Mouse (Mus musculus) ovary, postnatal 10 days (tissue): ENCODE data around the gene Dnajc3.

Experiments used
- DNase-seq: peaks from one replicate; pipeline ENCODE4 v3.0.0; 2022; ENCODE audit warnings: low spot score

The Dnajc3 gene

GRCm38 (mm10) chr14:118983396-118983795, 45.6 kb downstream of the Dnajc3 start:
- DNase-seq, result no peak

DNA sequence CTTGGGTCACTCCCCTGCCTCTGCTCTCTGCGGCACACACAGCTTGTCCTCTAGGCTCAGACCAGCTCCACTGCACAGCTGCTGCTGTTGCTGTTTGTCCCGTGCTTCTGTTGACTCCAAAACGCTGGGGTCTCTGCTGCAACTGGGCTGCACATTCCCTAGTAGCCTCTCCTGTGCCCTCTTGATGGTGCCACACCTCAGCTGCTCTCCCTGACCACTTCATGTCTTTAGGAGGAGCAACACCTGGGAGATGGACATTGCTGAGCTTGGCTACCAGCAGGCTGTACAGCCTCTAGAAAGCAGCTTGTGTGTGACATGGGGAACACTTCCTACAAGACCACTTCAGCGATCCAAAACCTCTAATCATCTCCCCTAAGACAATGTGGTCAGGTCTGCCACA, 46.4 kb downstream of the Dnajc3 start:
- DNase-seq, result no peak

- peak; percentile 34 for DNase-seq
These were observed 49.1 kb downstream of the Dnajc3 start for GRCm38 (mm10) chr14:118986653-118987522.

DNA sequence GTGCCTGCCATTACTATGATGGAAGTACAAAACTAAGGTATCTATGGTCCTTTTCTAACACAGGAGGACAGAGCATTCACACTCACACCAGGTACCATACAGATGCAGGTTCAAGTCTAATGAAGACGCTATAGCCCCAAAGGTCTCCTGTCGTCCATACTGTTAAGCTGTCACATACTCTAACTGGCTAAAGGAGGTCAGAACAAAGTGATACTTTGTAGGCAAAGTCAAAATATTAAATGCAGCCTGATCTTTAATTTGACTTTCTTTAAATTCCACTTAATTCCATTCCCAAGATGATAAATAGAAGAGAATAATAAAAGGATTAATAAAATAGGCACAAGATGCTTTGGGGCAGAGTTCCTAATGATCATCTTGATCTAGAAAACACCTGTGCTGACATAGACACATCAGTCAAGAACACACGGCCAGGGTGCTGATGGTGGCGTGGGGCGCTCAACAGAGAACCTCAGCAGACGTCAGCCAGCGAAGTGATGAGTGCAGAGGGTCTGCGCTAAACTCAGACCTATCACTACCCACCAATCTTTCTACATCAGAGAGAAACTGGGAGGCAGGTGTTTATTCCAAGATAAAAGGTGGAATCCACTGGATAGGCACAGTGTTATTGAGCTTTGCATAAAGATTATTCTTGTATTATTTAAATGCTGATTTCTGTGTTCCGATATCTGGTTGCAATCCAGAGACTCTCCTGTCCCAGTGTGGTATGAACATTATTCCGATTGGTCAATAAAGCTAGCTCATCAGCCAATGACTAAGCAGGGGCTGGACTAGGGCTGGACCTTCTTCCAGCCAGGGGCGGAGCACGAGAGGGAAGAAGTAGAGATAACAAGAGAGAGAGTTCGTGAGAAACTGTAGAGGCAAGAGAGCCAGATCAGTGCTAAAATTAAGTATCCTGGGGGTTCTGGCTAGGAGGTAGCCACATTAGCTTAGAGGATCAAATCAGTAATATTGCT, 50.0 kb downstream of the Dnajc3 start:
- no peak for DNase-seq

DNA sequence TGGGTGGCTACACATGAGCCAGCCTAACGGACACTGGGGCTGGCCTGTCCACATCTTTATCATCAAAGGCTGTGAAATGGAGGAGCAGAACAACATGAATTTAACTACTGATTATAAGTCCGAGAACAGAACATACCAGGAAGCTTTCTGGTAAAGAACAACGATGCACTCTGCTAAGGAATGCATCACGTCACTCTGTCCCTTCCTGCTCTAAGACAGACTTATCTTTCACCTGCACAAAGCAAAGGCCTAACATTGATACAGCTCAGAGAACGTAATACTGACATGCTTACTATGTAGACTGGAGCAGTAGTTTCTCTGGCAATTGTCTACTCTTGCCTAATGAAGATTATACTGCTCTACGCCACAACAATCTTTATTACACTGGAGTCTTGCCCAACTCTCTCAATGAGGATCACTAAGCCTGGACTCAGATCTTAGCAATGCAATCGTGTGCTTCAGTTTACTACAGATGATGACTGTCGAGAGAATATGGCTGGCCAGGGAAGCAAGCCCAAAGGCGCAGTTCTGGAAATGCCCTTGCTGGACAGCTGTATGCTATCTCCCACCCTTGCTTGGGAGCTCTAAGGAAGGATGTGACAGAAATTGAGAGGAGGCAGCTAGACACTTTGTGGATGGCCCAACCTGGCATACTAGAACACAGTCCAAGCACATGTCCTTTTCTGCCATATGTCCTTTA, 57.6 kb downstream of the Dnajc3 start:
- no peak for DNase-seq

- no peak for DNase-seq
These were observed 65.5 kb downstream of the Dnajc3 start for GRCm38 (mm10) chr14:119003320-119003719.

- DNase-seq, result no peak
These were observed 68.1 kb downstream of the Dnajc3 start for GRCm38 (mm10) chr14:119005834-119006233.

GRCm38 (mm10) chr14:119006441-119007102, 68.8 kb downstream of the Dnajc3 start:
- no peak for DNase-seq

- DNase-seq, result peak; percentile 93
These were observed 69.6 kb downstream of the Dnajc3 start for GRCm38 (mm10) chr14:119007103-119007951.

DNA sequence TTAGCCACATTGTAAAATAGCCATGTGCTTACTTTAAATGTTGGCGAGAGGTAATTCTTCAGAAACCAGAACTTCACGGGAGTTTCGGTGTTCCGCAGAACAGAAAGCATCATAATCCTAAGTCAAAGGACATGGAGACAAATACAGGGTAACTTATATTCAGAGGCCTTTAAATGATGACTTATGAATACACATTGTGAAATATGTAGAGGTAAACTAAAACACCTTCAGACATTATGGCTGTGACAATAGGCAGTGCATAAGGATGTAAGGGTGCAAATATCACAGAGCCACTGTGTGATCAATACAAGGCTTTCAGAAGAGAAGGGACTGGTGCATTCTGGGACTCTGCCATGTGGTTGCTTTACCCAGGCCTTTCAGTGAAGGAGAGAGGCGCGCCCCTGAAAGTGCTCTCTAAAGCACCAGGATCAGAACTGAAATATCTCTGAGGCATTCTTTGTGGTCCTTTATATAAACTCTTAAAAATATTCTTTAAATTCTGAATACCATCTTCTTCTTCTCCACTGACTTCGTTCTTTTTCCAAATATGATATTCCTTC, 70.3 kb downstream of the Dnajc3 start:
- DNase-seq, result no peak

DNA sequence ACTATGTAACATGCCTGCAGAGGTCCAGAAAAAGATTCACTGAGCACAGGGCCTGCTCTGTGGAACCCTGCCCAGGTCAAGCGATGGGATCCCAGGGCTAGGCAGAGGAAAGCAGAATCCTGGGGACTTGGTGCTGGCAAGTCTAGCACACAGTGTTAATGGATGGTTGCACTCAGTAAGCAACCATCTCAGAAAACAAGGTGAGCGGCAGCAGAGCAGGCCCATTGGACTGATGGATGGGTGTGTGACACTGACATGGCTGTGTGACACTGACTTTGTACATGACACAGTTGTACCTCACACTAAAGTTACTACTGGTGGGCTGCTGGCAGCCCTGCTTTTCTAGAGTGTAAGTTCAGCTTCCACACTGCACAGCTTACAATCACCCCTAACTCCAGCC, 71.8 kb downstream of the Dnajc3 start:
- no peak for DNase-seq

DNA sequence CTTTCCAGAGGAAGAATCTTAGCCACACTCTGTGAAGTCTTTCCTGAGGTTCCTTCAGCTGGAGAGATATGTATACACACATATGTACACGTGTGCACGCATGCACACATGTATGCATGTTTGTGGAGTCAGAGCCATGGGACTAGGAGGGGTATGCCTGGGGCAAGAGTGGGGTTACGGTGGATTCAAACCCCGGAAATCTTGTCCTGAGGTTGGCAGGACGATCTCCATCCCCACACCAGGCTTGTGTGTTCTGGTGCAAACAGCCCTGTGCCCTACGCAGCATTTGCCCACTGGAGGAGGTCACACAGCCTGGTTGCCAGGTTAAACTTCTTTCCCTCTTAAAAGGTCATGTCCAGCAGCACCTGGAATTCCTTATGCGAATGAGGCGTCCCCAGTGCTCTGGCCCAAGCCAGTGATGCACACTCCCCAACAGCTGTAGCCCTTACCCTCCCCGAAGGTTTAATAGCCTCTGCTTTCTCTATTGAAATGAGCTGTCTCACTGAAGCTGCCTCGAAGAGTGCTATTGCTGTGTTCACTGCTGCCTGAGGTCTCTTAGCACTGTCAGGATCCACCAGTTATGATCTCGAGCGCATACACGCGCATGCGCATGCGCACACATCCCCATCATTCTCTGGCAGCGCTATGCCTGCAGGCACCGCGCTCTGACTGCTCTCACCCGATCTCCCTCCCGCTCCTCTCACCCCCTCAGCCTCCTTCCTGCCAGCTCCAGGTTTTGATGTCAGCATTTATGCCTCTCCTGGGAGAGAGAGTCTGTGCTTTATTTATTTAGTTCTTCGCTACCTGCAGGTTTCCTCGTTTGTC, 75.0 kb downstream of the Dnajc3 start:
- DNase-seq, result no peak

DNA sequence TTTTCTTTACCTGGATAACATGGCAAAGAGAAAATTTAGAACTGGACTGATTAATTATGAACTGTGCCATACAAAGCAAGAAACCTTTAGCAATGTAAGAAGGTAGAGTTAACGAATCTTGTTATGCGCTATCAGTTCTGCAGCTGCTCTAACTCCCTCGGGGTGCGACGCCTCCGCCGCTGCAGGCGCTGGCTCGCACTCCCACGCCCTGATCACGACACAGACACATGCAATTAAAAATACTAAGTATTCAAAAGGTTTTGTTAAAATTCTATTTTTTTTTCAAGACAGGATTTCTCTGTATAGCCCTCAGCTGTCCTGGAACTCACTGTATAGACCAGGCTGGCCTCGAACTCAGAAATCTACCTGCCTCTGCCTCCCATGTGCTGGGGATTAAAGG, 75.8 kb downstream of the Dnajc3 start:
- no peak for DNase-seq

DNA sequence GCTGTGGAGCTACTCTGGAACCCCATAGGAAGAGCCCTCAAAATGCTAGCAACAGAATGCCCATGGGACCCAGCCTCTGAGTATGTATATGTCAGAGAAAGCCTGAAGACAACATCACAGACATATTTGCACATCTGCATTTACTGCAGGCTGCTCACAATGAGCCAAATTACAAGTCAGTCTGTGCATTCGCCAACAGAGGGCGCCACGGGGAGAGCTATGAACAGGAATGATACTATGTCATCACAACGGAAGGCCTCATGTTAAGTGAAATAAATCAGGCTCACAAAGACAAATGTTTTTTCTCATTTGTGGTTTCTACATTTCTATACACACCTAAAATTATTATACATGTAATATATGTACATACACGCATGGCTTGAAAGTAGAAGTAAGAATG, 88.1 kb downstream of the Dnajc3 start:
- DNase-seq, result no peak

DNA sequence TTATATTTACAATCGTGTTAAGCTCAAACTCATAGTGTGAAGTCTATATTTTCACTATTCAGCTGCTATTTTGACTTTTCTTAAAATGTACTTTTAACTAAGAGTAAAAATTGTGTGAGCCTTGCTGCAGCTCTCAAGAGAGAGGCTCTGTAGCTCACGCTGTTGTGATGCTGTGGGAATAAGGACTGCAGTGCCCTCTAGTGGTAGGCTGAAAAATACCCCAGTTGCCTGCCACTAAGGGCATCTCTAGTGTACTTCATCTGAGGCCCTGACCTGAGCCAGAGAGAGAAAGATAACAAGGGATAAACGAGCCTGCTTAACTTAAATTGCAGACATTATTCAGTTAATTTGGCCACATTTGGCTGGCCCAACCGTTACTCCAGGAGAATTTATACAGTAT, 89.4 kb downstream of the Dnajc3 start:
- no peak for DNase-seq

- no peak for DNase-seq
These were observed 90.0 kb downstream of the Dnajc3 start for GRCm38 (mm10) chr14:119027675-119028253.
